Mouse (Mus musculus) lung, postnatal 4 days (tissue): ENCODE measurements around the gene Cfap157.

ENCODE experiments used
- DNase-seq, 2 experiments: peaks; one replicate each; pipeline ENCODE4 v3.0.0; 2021

Cfap157 gene

GRCm38 (mm10) chr2:32784048-32784681, at the start of gene Cfap157:
Cfap157 (minus strand) TSS chr2:32784428.
- DNase-seq = peak in 1 of 2 experiments; percentile 35

- DNase-seq = no peak
These were observed 44.9 kb upstream of the Cfap157 start for GRCm38 (mm10) chr2:32828979-32829676.

GRCm38 (mm10) chr2:32825796-32826195, 41.6 kb upstream of the Cfap157 start:
- no peak for DNase-seq

- no peak for DNase-seq
These were observed 40.5 kb upstream of the Cfap157 start for GRCm38 (mm10) chr2:32824778-32825177.

GRCm38 (mm10) chr2:32824181-32824580, 40.0 kb upstream of the Cfap157 start:
- peak in 1 of 2 experiments; percentile 60 for DNase-seq

GRCm38 (mm10) chr2:32823579-32824154, 39.4 kb upstream of the Cfap157 start:
- DNase-seq = no peak

GRCm38 (mm10) chr2:32823153-32823552, 38.9 kb upstream of the Cfap157 start:
- no peak for DNase-seq

GRCm38 (mm10) chr2:32822643-32823042, 38.4 kb upstream of the Cfap157 start:
- no peak for DNase-seq

- DNase-seq = peak; percentile 34 to 54
These were observed 37.0 kb upstream of the Cfap157 start for GRCm38 (mm10) chr2:32821041-32821802.

GRCm38 (mm10) chr2:32818208-32818607, 34.0 kb upstream of the Cfap157 start:
- DNase-seq = no peak

GRCm38 (mm10) chr2:32817589-32817988, 33.4 kb upstream of the Cfap157 start:
- no peak for DNase-seq

- DNase-seq = peak; percentile 47 to 58
These were observed 32.8 kb upstream of the Cfap157 start for GRCm38 (mm10) chr2:32816946-32817581.

- DNase-seq = no peak
These were observed 32.3 kb upstream of the Cfap157 start for GRCm38 (mm10) chr2:32816497-32816896.

- no peak for DNase-seq
These were observed 27.7 kb upstream of the Cfap157 start for GRCm38 (mm10) chr2:32811959-32812358.

- DNase-seq = no peak
These were observed 24.8 kb upstream of the Cfap157 start for GRCm38 (mm10) chr2:32808816-32809566.

- peak in 1 of 2 experiments; percentile 16 for DNase-seq
These were observed 14.2 kb upstream of the Cfap157 start for GRCm38 (mm10) chr2:32798251-32798962.

GRCm38 (mm10) chr2:32795748-32796418, 11.7 kb upstream of the Cfap157 start:
- DNase-seq = peak in 1 of 2 experiments; percentile 10

- DNase-seq = peak; percentile 57 to 87
These were observed 7.1 kb upstream of the Cfap157 start for GRCm38 (mm10) chr2:32791297-32791696.

GRCm38 (mm10) chr2:32788581-32788980, 4.4 kb upstream of the Cfap157 start:
- no peak for DNase-seq

GRCm38 (mm10) chr2:32787176-32787575, 2.9 kb upstream of the Cfap157 start:
- DNase-seq = no peak

- DNase-seq = no peak
These were observed 2.5 kb downstream of the Cfap157 start for GRCm38 (mm10) chr2:32781710-32782109.
